Mouse (Mus musculus) midbrain, postnatal 0 days (tissue): ENCODE data around the gene Glra4. TPM values are rescaled to one million over a fixed set of nuclear protein-coding genes. Genes with fewer than 3 reads are reported as not detected.
"Not testable (repeated sequence)": the region's sequence is repeated elsewhere in the genome, so short reads cannot be mapped to it uniquely, and the experiment has no call there.

Experiments
- ATAC-seq: fragments of 200-750 bp; cut with Nextera tagmentation; 2 replicates; pipeline ENCODE4 v1.8.0; 2017; ENCODE audit warnings: moderate number of reproducible peaks, mild to moderate bottlenecking, moderate TSS enrichment, moderate library complexity; ENCODE audit not compliant: low FRiP score
- DNase-seq: peaks from one replicate; pipeline ENCODE4 v3.0.0-alpha.2; 2015; ENCODE audit warnings: low spot score
- H3K27ac ChIP-seq: fragments of 300-500 bp; sonication (generic); 2 replicates; pipeline ENCODE4 v1.5.1; 2014; ENCODE audit warnings: low read depth, mild to moderate bottlenecking, low read length, mixed read lengths
- H3K27me3 ChIP-seq: fragments of 300-500 bp; sonication (generic); 2 replicates; pipeline ENCODE4 v1.6.1; 2014; ENCODE audit warnings: low read length, control low read depth, mixed read lengths; ENCODE audit not compliant: insufficient read depth
- H3K36me3 ChIP-seq: fragments of 300-500 bp; sonication (generic); 2 replicates; pipeline ENCODE4 v1.6.1; 2014; ENCODE audit warnings: low read length, control low read depth, mixed read lengths; ENCODE audit not compliant: insufficient read depth
- H3K4me1 ChIP-seq: fragments of 300-500 bp; sonication (generic); 2 replicates; pipeline ENCODE4 v1.6.1; 2014; ENCODE audit warnings: mild to moderate bottlenecking, control low read depth, antibody characterized with exemption, low read length, mixed read lengths; ENCODE audit not compliant: insufficient read depth
- H3K4me2 ChIP-seq: fragments of 300-500 bp; sonication (generic); 2 replicates; pipeline ENCODE4 v1.6.1; 2014; ENCODE audit warnings: low read depth, mild to moderate bottlenecking, low read length, mixed read lengths; ENCODE audit not compliant: poor library complexity, severe bottlenecking
- H3K4me3 ChIP-seq: fragments of 300-500 bp; sonication (generic); 2 replicates; pipeline ENCODE4 v1.5.1; 2014; ENCODE audit warnings: low read depth, mild to moderate bottlenecking, low read length, moderate library complexity
- H3K9ac ChIP-seq: fragments of 300-500 bp; sonication (generic); replicated peaks from 2 replicates; pipeline ENCODE4 v1.6.1; 2014; ENCODE audit warnings: mild to moderate bottlenecking, low read length, moderate library complexity, mixed read lengths; ENCODE audit not compliant: poor library complexity, severe bottlenecking
- H3K9me3 ChIP-seq: fragments of 300-500 bp; sonication (generic); 2 replicates; pipeline ENCODE4 v1.6.1; 2016; ENCODE audit warnings: low read length, control low read depth
- CTCF ChIP-seq: IDR thresholded peaks from 2 replicates; pipeline ENCODE4 v1.5.1; 2016; ENCODE audit warnings: antibody characterized with exemption, mild to moderate bottlenecking
- WGBS: fragments of 180-500 bp; shearing (Covaris S2); extraction: QIAGEN DNeasy Blood & Tissue Kit; methylation state at CpG from one replicate; pipeline ENCODE4 v1.1.7; 2014; 5-methylcytosine and 5-hydroxymethylcytosine counted together
- polyA plus RNA-seq: library from polyadenylated mRNA; unstranded; fragments of >200 nt; fragmentation: Nextera tagmentation; extraction: Ambion mirVana; gene quantifications from 2 replicates; pipeline ENCODE4 v1.2.1, GENCODE M21; 2015
- total RNA-seq: library from RNA; depleted of rRNA; stranded (reverse); fragments of >200 nt; gene quantifications from 2 replicates; pipeline ENCODE4 v1.2.3, GENCODE M21; 2014

Gene Glra4
- total and polyA plus RNA-seq, 2 experiments from 2014 or later = 0.33 TPM; not detected in 1

DNA sequence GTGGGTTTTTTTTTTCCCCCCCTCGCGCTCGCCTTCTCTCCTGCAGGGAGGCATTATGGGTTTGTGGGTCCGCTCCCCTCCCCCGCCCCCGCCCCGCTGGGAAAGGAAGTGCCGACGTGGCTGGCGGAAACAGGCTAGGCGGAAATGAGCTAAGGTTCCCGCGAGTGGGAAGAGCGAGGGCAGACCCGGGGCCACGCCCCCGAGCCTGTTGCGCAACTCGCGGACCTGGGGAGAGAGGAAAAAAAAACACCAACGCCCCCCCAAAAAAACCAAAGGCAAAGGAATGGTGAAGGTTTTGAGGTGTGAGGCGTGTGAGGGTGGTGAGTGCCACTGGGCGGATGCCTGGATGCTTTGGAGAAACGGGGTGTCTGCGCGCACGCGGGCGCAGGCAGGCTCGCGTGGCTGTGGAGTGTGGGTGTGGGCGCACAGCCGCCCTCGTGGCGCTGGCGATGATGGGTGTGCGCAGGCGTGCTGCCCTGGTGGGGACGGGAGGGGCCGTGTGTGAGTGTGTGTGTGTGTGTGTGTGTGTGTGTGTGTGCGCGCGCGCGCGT is 38.2 kb downstream of the Glra4 start:
- DNase-seq = peak; percentile 85
- peak overlapping the region; percentile 44 for H3K4me2 ChIP-seq
- no peaks in the 10 kb centered on the region for H3K9me3 ChIP-seq
- H3K27ac ChIP-seq = peak overlapping the region; percentile 83
- H3K9ac ChIP-seq = peak overlapping the region; percentile 44
- no peak for TF ChIP-seq CTCF
- H3K36me3 ChIP-seq = no peaks in the 10 kb centered on the region
- WGBS = 35% methylated on average over 32 of the region's 46 CpGs
- no peaks in the 10 kb centered on the region for H3K4me1 ChIP-seq
- no peaks in the 10 kb centered on the region for H3K27me3 ChIP-seq
- peak overlapping the region; percentile 39 for H3K4me3 ChIP-seq
- peak; percentile 86 for ATAC-seq

DNA sequence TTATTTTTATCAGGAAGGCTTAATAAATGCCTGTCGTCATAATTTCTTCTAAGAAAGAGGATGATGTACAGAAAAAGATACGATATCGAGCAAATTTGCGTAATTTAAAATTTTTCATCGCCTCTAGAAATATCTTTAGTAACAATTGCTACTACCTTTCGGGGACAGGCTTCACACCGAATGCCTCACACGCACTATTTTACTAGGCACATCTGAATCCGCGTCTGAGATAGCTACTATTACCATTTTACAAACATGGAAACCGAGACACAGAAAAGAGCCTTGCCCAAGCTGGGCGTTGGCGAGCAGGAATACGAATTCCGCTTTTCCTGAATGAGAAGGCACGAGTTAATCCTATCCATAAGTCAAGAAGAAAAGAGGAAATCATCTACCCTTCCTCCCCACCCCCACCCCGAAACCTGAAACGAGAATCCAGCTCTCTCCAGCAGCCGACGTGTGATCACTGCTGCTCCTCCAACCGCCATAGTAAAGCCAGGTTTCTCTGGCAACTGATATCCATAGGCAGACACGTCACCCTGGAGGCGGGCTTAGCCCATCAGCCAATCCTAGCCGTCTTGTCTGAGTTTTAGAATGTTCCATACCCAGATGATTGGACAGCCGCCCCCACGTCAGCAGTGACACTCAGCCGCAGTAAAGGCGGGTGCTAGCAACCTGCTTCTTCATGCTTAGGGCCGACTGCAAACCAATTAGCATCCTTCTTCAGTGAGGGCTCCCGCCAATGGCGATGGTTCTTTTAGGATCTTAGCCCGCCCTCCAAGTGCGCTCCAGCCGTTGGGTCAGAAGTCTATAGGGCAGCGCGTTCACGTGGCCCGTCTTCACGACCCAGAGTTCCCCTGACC is 38.9 kb downstream of the Glra4 start:
- 26% methylated on average over 39 of the region's 39 CpGs for WGBS
- no peaks in the 10 kb centered on the region for H3K9me3 ChIP-seq
- peak; percentile 98 for DNase-seq
- peak; percentile 96 for ATAC-seq
- H3K27ac ChIP-seq = peak overlapping the region; percentile 87
- TF ChIP-seq CTCF = no peak
- H3K27me3 ChIP-seq = no peaks in the 10 kb centered on the region
- no peaks in the 10 kb centered on the region for H3K36me3 ChIP-seq
- H3K4me3 ChIP-seq = peak overlapping the region; percentile 48
- H3K9ac ChIP-seq = peak overlapping the region; percentile 72
- peak overlapping the region; percentile 9; the same call in 1 of the 2 replicates for H3K4me2 ChIP-seq
- no peaks in the 10 kb centered on the region for H3K4me1 ChIP-seq

DNA sequence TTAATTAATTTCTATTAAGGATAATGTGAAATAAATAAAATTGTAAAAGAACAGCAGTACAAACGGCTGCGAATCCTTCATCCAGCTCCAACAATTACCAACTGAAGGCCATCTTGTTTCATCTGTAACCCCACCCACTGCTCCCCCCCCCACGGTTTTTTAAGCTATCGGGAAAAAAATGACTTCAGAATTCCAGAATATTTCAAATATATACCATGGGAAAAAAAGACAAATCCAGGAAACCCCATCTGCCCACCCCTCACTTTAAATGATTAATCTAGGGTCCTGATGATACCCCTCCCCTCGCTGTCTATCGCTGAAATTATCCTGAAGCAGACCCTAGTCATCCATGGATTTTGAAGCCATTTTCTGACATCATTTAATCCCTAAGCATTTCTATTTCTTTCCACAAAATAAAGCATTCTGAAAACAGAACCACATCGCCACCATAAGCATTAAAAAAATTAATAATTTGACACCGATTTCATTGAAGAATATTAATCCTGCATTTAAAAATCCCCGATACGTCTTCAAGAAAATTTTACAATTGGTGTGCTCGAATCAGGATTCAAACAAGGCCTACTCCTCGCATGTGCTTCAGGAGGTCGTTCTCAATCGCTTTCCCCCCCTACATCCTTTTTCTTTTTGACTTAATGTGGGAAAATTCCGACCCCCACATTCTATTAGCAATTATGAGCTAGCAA is 39.7 kb downstream of the Glra4 start:
- Histone ChIP-seq H3K36me3 (no peaks in the 10 kb centered on the region), H3K4me1 (no peaks in the 10 kb centered on the region), H3K27me3 (no peaks in the 10 kb centered on the region), H3K27ac (peak overlapping the region; percentile 87), H3K9me3 (no peaks in the 10 kb centered on the region), H3K4me2 (peak overlapping the region; percentile 37), H3K4me3 (peak overlapping the region; percentile 48), H3K9ac (peak overlapping the region; percentile 72)
- WGBS = 23% methylated on average over 15 of the region's 15 CpGs
- peak; percentile 16 for DNase-seq
- no peak for ATAC-seq
- no peak for TF ChIP-seq CTCF

DNA sequence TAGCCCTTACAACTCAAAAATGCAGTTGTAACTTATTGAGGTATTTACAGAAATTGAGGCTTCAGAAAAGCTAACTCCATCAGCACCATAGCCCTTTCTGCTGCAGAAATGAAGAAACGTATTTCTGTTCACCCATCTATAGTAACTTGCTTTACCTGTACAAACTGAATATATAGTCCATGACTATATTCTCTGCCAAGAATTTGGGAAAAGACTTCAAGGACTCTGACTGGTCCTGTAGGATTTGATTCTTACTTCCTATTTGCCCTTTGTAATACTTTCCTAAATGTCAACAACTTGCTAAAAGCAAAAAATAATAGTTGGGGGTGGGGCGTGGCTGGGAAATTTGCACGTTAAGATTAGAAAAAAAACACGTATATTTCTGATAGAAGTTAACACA is 47.9 kb downstream of the Glra4 start:
- H3K36me3 ChIP-seq = no peaks in the 10 kb centered on the region; the same call in 1 of the 2 replicates
- no peak for TF ChIP-seq CTCF
- H3K4me3 ChIP-seq = no peak overlapping the region
- H3K27ac ChIP-seq = no peak overlapping the region
- no peaks in the 10 kb centered on the region for H3K4me1 ChIP-seq
- ATAC-seq (no peak), DNase-seq (no peak)
- H3K9ac ChIP-seq = no peak overlapping the region
- H3K9me3 ChIP-seq = no peaks in the 10 kb centered on the region
- WGBS = 85% methylated on average over 4 of the region's 4 CpGs
- no peaks in the 10 kb centered on the region for H3K27me3 ChIP-seq
- no peak overlapping the region for H3K4me2 ChIP-seq

DNA sequence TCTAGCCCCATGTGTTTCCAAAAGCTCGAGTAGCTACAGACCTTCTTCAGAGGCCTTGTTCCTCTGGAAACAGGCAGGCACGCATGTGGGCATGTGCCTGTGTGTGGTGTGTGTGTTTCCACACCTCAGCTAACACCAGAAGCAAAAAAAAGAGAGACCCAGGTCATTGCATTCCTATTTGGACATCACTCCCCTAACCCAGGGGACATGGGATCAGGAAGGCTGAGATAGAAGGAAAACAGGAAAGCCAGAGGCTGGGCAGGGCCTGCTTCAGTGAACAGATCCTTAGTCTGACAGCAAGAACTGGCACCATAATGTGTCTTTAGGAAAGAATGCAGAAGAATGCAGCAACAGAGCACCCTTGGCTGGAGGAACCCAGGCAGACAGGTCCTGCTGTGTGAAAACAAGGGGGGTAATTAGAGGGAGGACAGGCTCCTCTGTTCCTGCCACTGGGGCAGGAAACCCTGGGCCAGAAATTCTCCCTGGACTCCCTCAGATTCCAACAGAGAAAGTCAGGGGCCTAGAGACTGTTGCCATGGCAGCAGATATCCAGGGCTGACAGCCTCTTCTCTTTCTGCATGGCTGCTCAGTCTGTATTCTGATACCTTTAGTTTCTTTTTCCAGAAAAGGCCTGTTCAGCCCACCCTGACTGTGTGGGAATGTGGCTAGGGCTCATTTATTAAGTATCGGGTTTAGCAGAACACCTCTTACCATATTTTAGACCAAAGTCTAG is 65.0 kb downstream of the Glra4 start:
- H3K27ac ChIP-seq = peak overlapping the region; percentile 43; the same call in 1 of the 2 replicates
- WGBS = 31% methylated on average over 2 of the region's 3 CpGs
- H3K27me3 ChIP-seq, H3K9ac ChIP-seq, H3K4me1 ChIP-seq, DNase-seq, H3K36me3 ChIP-seq, H3K4me3 ChIP-seq, H3K4me2 ChIP-seq, H3K9me3 ChIP-seq: not testable (repeated sequence)
- peak; percentile 84 for ATAC-seq
